Comparison of ENCODE assay signal across 12 mouse cellular contexts in genomic region chr9:96529961-96530673, GRCm38 (mm10). TPM values are rescaled to one million over a fixed set of nuclear protein-coding genes. Genes with fewer than 3 reads are reported as not detected.
DNase-seq lines count a peak whose midpoint lies in the region; ATAC-seq and TF ChIP-seq lines count a peak whose summit lies in the region.
"Had no signal": no experiment of that assay in that cellular context is flagged by ENCODE, and none has a peak within 500 bp of the region (broad histone marks: within the 10 kb centered on the region; RNA-seq: fewer than 3 reads in every experiment).

No protein-coding gene starts in this region.

- H3K27me3 ChIP-seq in kidney, postnatal 0 days (ENCODE audit: insufficient read depth, low read length) = no peaks in the 10 kb centered on the region
- no peaks in the 10 kb centered on the region for H3K27me3 ChIP-seq in liver, embryonic 12.5 days (replicated peaks)

- no peaks in the 10 kb centered on the region for H3K4me1 ChIP-seq in kidney, postnatal 0 days (replicated peaks; ENCODE audit: insufficient read depth, low read length)
- no peaks in the 10 kb centered on the region for H3K4me1 ChIP-seq in brown adipose tissue, adult 24 weeks (ENCODE audit: control insufficient read depth, insufficient read depth, insufficient read length, low read length)
- peaks cover 6% of the 10 kb centered on the region; the same call in 1 of the 2 replicates for H3K4me1 ChIP-seq in liver, embryonic 12.5 days

- no peak for TF ChIP-seq CTCF in kidney, postnatal 0 days (IDR thresholded peaks at IDR 0.05; ENCODE audit: low read depth)

- ATAC-seq in kidney, postnatal 0 days (replicated peaks; ENCODE audit: low FRiP score, low read depth) = no peak
- no peak for ATAC-seq in liver, embryonic 12.5 days

- H3K4me2 ChIP-seq in kidney, postnatal 0 days (ENCODE audit: low read length) = peak overlapping the region; percentile 9; the same call in 1 of the 2 replicates
- H3K4me2 ChIP-seq in liver, embryonic 12.5 days = no peak overlapping the region

- H3K36me3 ChIP-seq in kidney, postnatal 0 days (ENCODE audit: insufficient read depth, low read length) = no peaks in the 10 kb centered on the region
- no peaks in the 10 kb centered on the region for H3K36me3 ChIP-seq in macrophage (ENCODE audit: inconsistent target)
- no peaks in the 10 kb centered on the region for H3K36me3 ChIP-seq in liver, embryonic 12.5 days

- no peak overlapping the region for H3K4me3 ChIP-seq in kidney, postnatal 0 days (replicated peaks; ENCODE audit: low read depth, low read length)
- H3K4me3 ChIP-seq in brown adipose tissue, adult 24 weeks (ENCODE audit: insufficient read depth, low read depth, low read length) = peak overlapping the region; percentile 5; the same call in 1 of the 2 replicates
- H3K4me3 ChIP-seq in macrophage (ENCODE audit: inconsistent target) = no peak overlapping the region; the same call in 1 of the 2 replicates
- no peak overlapping the region for H3K4me3 ChIP-seq in liver, embryonic 12.5 days
- H3K4me3 ChIP-seq: megakaryocyte, embryonic 14.5 days had no signal

- no peak overlapping the region for H3K9ac ChIP-seq in kidney, postnatal 0 days (ENCODE audit: low read depth, low read length)
- no peak overlapping the region for H3K9ac ChIP-seq in liver, embryonic 12.5 days

- H3K27ac ChIP-seq in kidney, postnatal 0 days = no peak overlapping the region
- no peak overlapping the region for H3K27ac ChIP-seq in brown adipose tissue, adult 24 weeks (replicated peaks; ENCODE audit: low read depth, low read length)
- peak overlapping the region; percentile 84 for H3K27ac ChIP-seq in macrophage
- H3K27ac ChIP-seq in liver, embryonic 12.5 days = no peak overlapping the region

- no peaks in the 10 kb centered on the region for H3K9me3 ChIP-seq in kidney, postnatal 0 days (replicated peaks; ENCODE audit: low read length)
- no peaks in the 10 kb centered on the region for H3K9me3 ChIP-seq in liver, embryonic 12.5 days (replicated peaks)
- H3K9me3 ChIP-seq: megakaryocyte, embryonic 14.5 days had no signal

- DNase-seq in cerebellum, adult 9-11 months = peak; percentile 30
- DNase-seq in cerebellum, adult 11-12 months = no peak
- no peak for DNase-seq in kidney, postnatal 0 days (ENCODE audit: low spot score)
- no peak for DNase-seq in kidney, adult 11 months
- DNase-seq in spleen, postnatal 4 days (ENCODE audit: low spot score in 2 of 2) = no peak

- no peaks in the 10 kb centered on the region for H3K79me2 ChIP-seq in macrophage (ENCODE audit: inconsistent target)

- WGBS in kidney, postnatal 0 days = 51% methylated on average over 10 of the region's 10 CpGs
- WGBS in macrophage (ENCODE audit: missing documents) = 80% methylated on average over 10 of the region's 10 CpGs
- 67% methylated on average over 10 of the region's 10 CpGs for WGBS in liver, embryonic 12.5 days (ENCODE audit: insufficient replicate concordance)

RNA-seq across cellular contexts. Expression of gene Gm28729, which starts 5.1 kb away (rescaled TPM):
- polyA plus RNA-seq in kidney, postnatal 0 days (2015; fragmentation: Nextera tagmentation; extraction: Ambion mirVana) = 0.09 TPM in 1 of 2 replicates, not detected in the other
- not detected in 2 replicates for polyA plus RNA-seq in brown adipose tissue, adult 24 weeks (2012; ENCODE audit: insufficient read depth, insufficient read length, missing spikeins)
- total RNA-seq in macrophage (2018; cell fraction: chromatin; rRNA removed) = under 1 TPM in 6 of 26 experiments, not detected in 20; 0.37 to 0.64 (median 0.42) TPM
- total RNA-seq in macrophage (2018; cell fraction: cytosol; rRNA removed) = under 1 TPM in 2 of 26 experiments, not detected in 24; 0.06 to 0.08 TPM
- total RNA-seq in macrophage (2018; cell fraction: nucleus; rRNA removed) = under 1 TPM in 3 of 26 experiments, not detected in 23; 0.22 to 0.54 (median 0.34) TPM
- 0.09 TPM in 1 of 3 replicates, not detected in the others for polyA plus RNA-seq in macrophage (2018)
- polyA plus RNA-seq in liver, embryonic 12.5 days (2016; fragmentation: Nextera tagmentation; extraction: Ambion mirVana) = not detected in 2 replicates
- total RNA-seq: common myeloid progenitor, adult 5-6 weeks had no signal
- polyA plus RNA-seq: heart, embryonic 14.5 days; limb, embryonic 11.5 days had no signal

RNA-seq across cellular contexts. Expression of gene Rnf7, which starts 51.6 kb away (rescaled TPM):
- 241 and 255 TPM in 2 replicates for polyA plus RNA-seq in kidney, postnatal 0 days (2015; fragmentation: Nextera tagmentation; extraction: Ambion mirVana)
- 175 and 193 TPM in 2 replicates for polyA plus RNA-seq in brown adipose tissue, adult 24 weeks (2012; ENCODE audit: insufficient read depth, insufficient read length, missing spikeins)
- 10 to 100 TPM in 17 of 26 experiments, 1 to 10 TPM in 9; 3.3 to 29.2 (median 14.6) TPM for total RNA-seq in macrophage (2018; cell fraction: chromatin; rRNA removed)
- 100 to 1,000 TPM in 9 of 26 experiments, 10 to 100 TPM in 17; 71.0 to 128 (median 94.6) TPM for total RNA-seq in macrophage (2018; cell fraction: cytosol; rRNA removed)
- 10 to 100 TPM; 11.7 to 54.8 (median 26.2) TPM for total RNA-seq in macrophage (2018; cell fraction: nucleus; rRNA removed)
- 113 to 148 TPM (median 123 TPM) in 3 replicates for polyA plus RNA-seq in macrophage (2018)
- polyA plus RNA-seq in liver, embryonic 12.5 days (2016; fragmentation: Nextera tagmentation; extraction: Ambion mirVana) = 104 and 110 TPM in 2 replicates
